Mouse (Mus musculus): Measurements from ENCODE around the gene Mrps26.
"Not testable (repeated sequence)": the region's sequence is repeated elsewhere in the genome, so short reads cannot be mapped to it uniquely, and the experiment has no call there.

The Mrps26 gene

GRCm38 (mm10) chr2:130563212-130564055 lies at the start of gene Mrps26:
TSS of gene Mrps26 (plus strand) at chr2:130563742.
- DNase-seq (ENCODE audit: low spot score): peak; percentile 81

DNA sequence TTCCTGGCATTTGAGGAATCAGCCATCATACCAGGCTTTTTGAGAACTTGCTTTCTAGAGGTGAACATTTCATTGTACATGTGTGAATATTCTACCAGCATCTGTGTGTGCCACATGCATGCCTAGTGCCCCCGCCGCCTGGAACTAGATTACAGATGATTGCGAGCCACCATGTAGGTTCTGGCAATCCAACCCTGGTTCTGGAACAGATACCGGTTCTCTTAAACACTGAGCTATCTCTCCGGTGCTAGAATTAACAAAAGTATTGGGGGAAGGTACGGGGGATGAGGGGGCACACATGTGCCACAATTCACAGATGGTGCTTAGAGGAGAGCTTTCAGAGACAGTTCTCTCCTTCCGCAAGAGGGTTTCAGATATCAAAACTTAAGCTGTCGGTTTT lies 49.6 kb upstream of the Mrps26 start:
- no peak for DNase-seq (ENCODE audit: low spot score)

- DNase-seq (ENCODE audit: low spot score): no peak
Observed at GRCm38 (mm10) chr2:130515791-130516190, 47.8 kb upstream of the Mrps26 start.

DNA sequence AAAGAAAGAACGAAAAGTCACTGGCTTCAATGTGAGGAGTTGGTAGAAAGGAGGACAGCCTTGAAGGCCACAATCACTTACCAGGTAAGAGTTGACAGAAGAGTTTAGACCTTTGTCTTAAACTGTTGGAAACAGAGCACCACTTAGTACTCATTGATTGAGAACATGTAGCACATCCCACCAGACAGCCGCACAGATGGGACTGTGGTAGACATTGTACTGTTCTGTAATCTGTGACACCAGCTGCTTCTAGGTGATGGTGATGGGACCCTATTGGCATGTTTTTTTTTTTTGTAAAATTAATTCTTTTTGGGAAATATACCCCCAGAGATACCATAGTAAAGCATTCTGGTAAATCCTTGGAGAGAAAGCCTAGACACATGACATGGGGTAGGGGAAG lies 41.6 kb upstream of the Mrps26 start:
- no peak for DNase-seq (ENCODE audit: low spot score)

- DNase-seq (ENCODE audit: low spot score): not testable (repeated sequence)
Observed at GRCm38 (mm10) chr2:130525480-130525879, 38.1 kb upstream of the Mrps26 start.

- DNase-seq (ENCODE audit: low spot score): no peak
Observed at GRCm38 (mm10) chr2:130528457-130528856, 35.1 kb upstream of the Mrps26 start.

- no peak for DNase-seq (ENCODE audit: low spot score)
Observed at GRCm38 (mm10) chr2:130529290-130529689, 34.3 kb upstream of the Mrps26 start.

- DNase-seq (ENCODE audit: low spot score): no peak
Observed at GRCm38 (mm10) chr2:130529925-130530324, 33.6 kb upstream of the Mrps26 start.

GRCm38 (mm10) chr2:130532201-130532600 lies 31.3 kb upstream of the Mrps26 start:
- DNase-seq (ENCODE audit: low spot score): no peak

- no peak for DNase-seq (ENCODE audit: low spot score)
Observed at GRCm38 (mm10) chr2:130535017-130535416, 28.5 kb upstream of the Mrps26 start.

- no peak for DNase-seq (ENCODE audit: low spot score)
Observed at GRCm38 (mm10) chr2:130536890-130537289, 26.7 kb upstream of the Mrps26 start.

DNA sequence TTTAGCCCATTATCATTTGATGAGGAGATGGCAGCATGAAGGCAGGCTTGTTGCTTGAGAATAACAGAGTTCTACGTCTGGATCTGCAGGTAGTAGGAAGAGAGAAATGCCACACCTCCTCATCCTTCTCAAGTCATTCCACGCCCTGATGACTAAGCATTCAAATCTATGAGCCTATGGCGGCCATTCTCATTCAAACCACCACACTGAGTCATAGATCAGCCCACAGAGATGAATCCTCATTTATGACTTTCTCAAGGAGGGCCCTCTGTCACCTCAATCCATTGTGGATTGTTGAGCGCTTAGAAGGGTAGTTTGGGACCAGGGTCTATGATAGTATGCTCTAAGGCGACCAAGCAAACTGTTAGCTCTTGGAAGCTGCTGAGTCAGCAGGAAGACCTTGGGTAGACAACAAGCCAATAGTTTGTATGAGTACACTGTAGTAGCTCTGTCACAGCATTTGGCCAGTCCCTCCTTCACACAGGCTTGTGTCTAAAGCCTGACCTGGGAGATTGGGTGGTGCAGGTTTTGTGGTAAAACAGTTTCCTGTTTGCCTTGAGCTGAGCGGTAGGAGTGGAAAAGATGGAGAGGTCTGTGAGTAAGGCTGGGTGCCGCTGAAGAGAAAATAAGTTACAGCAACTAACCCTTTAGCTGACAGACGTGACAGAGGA lies 24.5 kb upstream of the Mrps26 start:
- DNase-seq (ENCODE audit: low spot score): no peak

DNA sequence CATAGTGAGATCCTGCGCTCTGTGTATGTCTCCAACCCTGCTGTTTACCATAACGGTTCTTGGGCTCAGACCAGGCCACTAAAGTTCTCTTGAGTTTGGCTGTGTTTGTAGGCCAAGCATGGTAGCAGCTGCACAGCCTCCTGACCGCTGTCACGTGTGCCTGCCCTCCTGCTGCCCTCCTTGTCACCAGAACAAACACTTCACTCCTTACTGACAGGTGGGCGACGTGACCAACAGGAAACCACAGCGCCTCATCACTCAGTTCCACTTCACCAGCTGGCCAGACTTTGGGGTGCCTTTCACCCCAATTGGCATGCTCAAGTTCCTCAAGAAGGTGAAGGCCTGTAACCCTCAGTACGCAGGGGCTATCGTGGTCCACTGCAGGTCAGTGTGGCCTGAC lies 23.3 kb upstream of the Mrps26 start:
- no peak for DNase-seq (ENCODE audit: low spot score)

DNA sequence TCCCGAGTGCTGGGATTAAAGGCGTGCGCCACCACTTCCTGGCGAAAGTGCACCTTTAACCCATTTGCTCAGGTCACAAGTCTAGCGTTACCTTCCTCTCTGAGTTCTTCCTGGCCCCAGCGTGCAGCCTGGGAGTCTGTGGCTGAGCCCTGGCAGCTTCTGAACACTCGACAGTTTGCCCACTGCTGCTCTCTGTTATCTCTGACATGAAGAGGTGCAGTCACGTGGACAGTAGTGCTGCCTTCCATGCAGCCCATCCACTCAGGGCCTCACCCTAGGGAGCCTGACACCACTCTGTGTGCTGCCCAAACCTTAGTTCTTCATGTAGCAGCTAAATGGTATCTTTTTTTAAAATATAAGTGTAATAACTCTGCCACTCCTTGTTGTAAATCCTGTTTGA lies 16.6 kb upstream of the Mrps26 start:
- DNase-seq (ENCODE audit: low spot score): no peak

- no peak for DNase-seq (ENCODE audit: low spot score)
Observed at GRCm38 (mm10) chr2:130554841-130555240, 8.7 kb upstream of the Mrps26 start.

DNA sequence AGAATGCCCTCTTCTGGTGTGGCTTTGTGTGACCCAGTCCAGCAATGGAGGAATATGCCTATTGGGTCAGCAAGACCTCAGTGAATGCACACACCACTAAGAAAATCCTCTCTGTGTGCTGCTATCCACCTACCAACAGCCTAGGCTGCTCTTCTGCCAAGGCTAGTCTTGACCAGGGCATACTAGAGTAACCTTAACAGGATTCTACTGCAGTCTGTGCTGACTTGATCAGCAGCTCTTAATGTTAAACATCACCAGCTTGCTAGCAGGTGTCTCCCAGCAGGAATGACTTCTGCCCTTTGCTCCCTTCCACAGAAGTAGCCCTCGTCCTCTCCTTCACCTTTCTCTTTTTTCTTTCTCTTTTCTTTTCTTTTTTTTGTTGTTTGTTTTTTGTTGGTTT lies 7.2 kb upstream of the Mrps26 start:
- DNase-seq (ENCODE audit: low spot score): no peak

GRCm38 (mm10) chr2:130557462-130557861 lies 6.1 kb upstream of the Mrps26 start:
- DNase-seq (ENCODE audit: low spot score): no peak

GRCm38 (mm10) chr2:130558015-130558414 lies 5.5 kb upstream of the Mrps26 start:
- no peak for DNase-seq (ENCODE audit: low spot score)

- DNase-seq (ENCODE audit: low spot score): peak; percentile 15
Observed at GRCm38 (mm10) chr2:130564063-130564462, 521 bp downstream of the Mrps26 start.

GRCm38 (mm10) chr2:130564983-130565382 lies 1.4 kb downstream of the Mrps26 start:
- DNase-seq (ENCODE audit: low spot score): no peak

DNA sequence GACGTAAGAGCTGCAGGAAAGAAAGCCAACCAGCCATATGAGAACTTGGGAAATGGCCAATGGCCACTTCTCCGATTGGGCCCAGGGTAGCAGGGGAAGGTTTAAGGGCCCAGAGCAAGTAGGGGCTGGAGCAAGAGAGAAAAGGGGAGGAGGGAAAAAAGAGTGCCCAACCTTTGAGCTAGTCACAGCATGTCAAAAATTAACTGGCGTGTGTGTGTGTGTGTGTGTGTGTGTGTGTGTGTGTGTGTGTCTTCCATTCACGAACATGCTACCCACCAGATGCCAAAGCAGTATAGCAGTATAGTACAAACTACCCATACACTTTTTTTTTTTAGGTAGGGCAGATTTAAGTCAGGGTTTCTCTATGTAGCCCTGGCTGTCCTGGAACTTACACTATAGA lies 5.4 kb downstream of the Mrps26 start:
- no peak for DNase-seq (ENCODE audit: low spot score)

- no peak for DNase-seq (ENCODE audit: low spot score)
Observed at GRCm38 (mm10) chr2:130569926-130570325, 6.4 kb downstream of the Mrps26 start.

DNA sequence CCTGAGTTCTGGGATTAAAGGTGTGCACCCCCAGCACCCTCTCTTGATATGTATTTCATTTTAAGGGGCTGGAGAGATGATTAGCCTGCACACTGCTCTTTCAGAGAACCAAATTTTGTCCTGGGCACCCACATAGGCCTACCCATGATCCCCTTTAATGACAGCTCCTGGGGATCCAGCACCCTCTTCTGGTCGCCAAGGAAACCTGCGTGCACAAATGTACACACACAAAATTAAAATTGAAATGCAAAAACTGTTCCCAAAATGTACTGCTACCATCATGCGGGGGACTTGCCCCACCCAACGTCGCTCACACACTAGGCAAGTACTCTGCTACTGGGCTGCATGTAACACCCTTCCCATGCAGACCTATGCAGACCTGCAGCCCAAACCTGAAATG lies 11.4 kb downstream of the Mrps26 start:
- no peak for DNase-seq (ENCODE audit: low spot score)

GRCm38 (mm10) chr2:130575873-130576272 lies 12.3 kb downstream of the Mrps26 start, which contains the start of gene Oxt:
TSS of gene Oxt (plus strand) at chr2:130576173.
- DNase-seq (ENCODE audit: low spot score): no peak
